Mouse (Mus musculus): ENCODE results near the gene Vwce. TPM values are rescaled to one million over a fixed set of nuclear protein-coding genes. Genes with fewer than 3 reads are reported as not detected.

Gene Vwce
- polyA plus RNA-seq (2014; fragmentation: Illumina TruSeq; extraction: RNeasy Lipid Tissue Mini Kit (QIAGEN cat#74804); ENCODE audit: low read depth, low replicate concordance), result 0.93 TPM

GRCm38 (mm10) chr19:10634106-10634871, at the start of gene Vwce:
Gene Vwce (plus strand): TSS chr19:10634213.

DNA sequence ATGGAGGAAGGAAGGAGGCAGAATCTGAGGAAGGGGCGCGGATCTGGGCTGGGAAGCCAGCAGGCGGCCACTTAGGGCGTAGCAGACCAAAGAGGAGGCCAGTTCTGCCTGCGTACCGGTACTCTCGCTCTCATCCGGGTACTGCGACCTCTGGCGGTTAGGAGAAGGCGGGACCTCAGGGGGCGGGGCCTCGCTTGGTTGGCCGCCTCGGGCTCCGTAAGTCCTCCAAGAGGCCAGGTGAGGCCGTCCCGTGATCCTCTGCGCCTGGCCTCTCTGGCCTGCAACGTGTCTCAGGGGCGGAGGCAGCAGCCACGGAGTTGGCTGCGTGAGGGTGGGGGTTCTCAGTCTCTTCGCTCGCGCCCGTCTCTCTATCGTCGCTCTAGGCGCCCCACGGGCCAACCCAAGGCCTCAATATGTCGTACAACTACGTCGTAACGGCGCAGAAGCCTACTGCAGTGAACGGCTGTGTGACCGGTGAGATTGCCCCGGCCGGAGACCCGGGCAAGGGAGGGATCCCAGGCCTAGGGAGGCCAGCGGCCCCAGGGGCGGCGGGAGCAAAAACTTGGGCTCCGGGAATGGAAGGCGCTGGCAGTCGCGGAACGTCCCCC, 28.6 kb upstream of the Vwce start, which contains the start of the genes Ddb1 and Tkfc:
Gene Ddb1 (plus strand): TSS at position 35 of the 608 bp plus-strand sequence.
Gene Tkfc (minus strand): TSS at position 362 of the 608 bp plus-strand sequence.

DNA sequence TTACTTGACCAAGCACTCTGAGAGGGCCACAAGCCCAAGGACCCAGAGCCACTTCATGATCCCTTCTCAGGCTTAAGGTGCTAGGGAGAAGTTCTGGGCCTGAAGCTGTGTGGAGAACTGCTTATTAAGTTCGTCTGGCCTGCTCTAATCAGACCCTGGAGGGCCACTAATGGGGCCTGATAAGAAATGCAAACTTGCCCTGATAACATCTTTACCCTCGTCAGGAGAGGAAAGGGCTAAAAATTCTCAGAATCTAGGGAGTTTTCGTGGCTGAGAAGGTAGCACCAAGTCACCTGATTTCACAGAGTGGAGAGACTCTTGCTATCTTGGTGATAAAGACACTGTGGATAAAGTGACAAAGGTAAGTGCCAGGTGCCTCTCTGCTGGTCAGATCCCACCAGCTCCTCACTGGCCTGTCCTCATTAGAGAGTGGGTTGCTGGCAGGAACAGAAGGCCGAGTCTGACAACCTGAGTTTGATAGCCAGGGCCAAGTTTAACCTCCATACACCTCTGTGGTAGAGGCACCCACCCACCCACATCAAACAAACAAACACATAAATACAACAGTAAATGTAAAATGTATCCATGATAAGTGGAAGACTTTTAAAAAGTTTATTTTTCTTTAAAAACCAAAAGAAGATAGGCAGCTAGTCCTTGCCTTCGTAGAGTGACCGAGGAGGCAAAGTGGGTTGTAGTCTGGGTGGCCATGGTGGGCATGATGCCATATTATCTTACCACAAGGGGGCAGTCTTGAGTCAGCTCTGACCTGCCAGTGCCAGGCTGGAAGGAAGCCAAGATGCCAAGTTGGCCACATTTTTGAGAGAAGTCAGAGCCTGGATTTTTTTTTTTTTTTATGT, 44.1 kb downstream of the Vwce start, which contains the start of gene Pga5:
Gene Pga5 (minus strand): TSS at position 157 of the 857 bp plus-strand sequence.

DNA sequence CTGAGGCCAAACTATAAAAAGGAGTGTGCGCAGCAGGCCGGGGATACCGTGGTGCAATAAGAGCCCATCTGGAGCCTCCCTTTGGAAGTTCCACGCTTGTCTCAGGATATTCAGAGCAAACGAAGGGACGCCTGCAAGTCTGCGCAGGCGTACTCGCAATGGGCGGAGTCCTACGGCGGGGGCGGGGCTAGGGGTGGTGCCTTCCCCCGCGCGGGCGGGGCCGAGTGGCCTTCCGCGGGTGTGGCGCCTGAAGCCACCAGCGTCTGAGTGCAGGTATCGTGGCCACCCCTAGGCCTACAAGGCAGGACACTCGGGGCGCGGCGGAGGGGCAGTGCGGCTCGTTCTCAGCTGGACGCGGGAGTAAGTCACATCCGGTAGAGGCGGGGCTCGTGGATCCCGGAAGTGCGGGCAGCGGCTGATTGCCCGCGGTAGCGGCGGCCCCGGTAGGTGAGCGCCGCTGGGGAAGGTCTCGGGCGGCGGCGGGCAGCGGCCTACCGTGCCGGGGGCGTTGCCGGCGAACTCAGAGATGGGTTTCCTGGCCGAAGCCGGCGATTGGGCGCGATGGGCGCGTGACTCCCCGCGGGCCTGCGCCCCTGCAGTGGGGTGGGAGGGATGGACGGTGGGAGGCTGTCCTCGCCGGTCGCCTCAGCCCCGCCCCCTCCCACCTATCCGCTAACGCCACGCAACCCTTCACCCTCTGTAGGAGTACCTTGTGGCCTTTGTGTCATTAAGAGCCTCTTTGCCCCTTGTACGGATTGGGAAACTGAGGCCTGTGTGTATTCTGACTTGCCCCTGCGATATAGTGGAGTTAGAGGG, 54.7 kb downstream of the Vwce start, which contains the start of gene Vps37c:
Gene Vps37c (plus strand): TSS at position 199 of the 816 bp plus-strand sequence.

Other genes with a start within 250 kb of the Vwce start
- 0.65 TPM for gene Syt7, start 245.1 kb upstream of the Vwce start, polyA plus RNA-seq (2014; fragmentation: Illumina TruSeq; extraction: RNeasy Lipid Tissue Mini Kit (QIAGEN cat#74804); ENCODE audit: low read depth, low replicate concordance)
- not detected for gene Lrrc10b, start 176.7 kb upstream of the Vwce start, polyA plus RNA-seq (2014; fragmentation: Illumina TruSeq; extraction: RNeasy Lipid Tissue Mini Kit (QIAGEN cat#74804); ENCODE audit: low read depth, low replicate concordance)
- not detected for gene Ppp1r32, start 151.3 kb upstream of the Vwce start, polyA plus RNA-seq (2014; fragmentation: Illumina TruSeq; extraction: RNeasy Lipid Tissue Mini Kit (QIAGEN cat#74804); ENCODE audit: low read depth, low replicate concordance)
- gene Cpsf7, start 108.9 kb upstream of the Vwce start, polyA plus RNA-seq (2014; fragmentation: Illumina TruSeq; extraction: RNeasy Lipid Tissue Mini Kit (QIAGEN cat#74804); ENCODE audit: low read depth, low replicate concordance), result 35.0 TPM
- gene Sdhaf2, start 108.1 kb upstream of the Vwce start, polyA plus RNA-seq (2014; fragmentation: Illumina TruSeq; extraction: RNeasy Lipid Tissue Mini Kit (QIAGEN cat#74804); ENCODE audit: low read depth, low replicate concordance), result 72.4 TPM
- gene Tmem216, start 78.0 kb upstream of the Vwce start, polyA plus RNA-seq (2014; fragmentation: Illumina TruSeq; extraction: RNeasy Lipid Tissue Mini Kit (QIAGEN cat#74804); ENCODE audit: low read depth, low replicate concordance), result 5.5 TPM
- 3.2 TPM for gene Cyb561a3, start 57.0 kb upstream of the Vwce start, polyA plus RNA-seq (2014; fragmentation: Illumina TruSeq; extraction: RNeasy Lipid Tissue Mini Kit (QIAGEN cat#74804); ENCODE audit: low read depth, low replicate concordance)
- gene Tmem138, start 56.9 kb upstream of the Vwce start, polyA plus RNA-seq (2014; fragmentation: Illumina TruSeq; extraction: RNeasy Lipid Tissue Mini Kit (QIAGEN cat#74804); ENCODE audit: low read depth, low replicate concordance), result 5.4 TPM
- 62.9 TPM for gene Ddb1, start 28.9 kb upstream of the Vwce start, polyA plus RNA-seq (2014; fragmentation: Illumina TruSeq; extraction: RNeasy Lipid Tissue Mini Kit (QIAGEN cat#74804); ENCODE audit: low read depth, low replicate concordance)
- gene Tkfc, start 28.6 kb upstream of the Vwce start, polyA plus RNA-seq (2014; fragmentation: Illumina TruSeq; extraction: RNeasy Lipid Tissue Mini Kit (QIAGEN cat#74804); ENCODE audit: low read depth, low replicate concordance), result 21.8 TPM
- not detected for gene Pga5, start 43.9 kb downstream of the Vwce start, polyA plus RNA-seq (2014; fragmentation: Illumina TruSeq; extraction: RNeasy Lipid Tissue Mini Kit (QIAGEN cat#74804); ENCODE audit: low read depth, low replicate concordance)
- 2.6 TPM for gene Vps37c, start 54.5 kb downstream of the Vwce start, polyA plus RNA-seq (2014; fragmentation: Illumina TruSeq; extraction: RNeasy Lipid Tissue Mini Kit (QIAGEN cat#74804); ENCODE audit: low read depth, low replicate concordance)
- not detected for gene Cd5, start 104.8 kb downstream of the Vwce start, polyA plus RNA-seq (2014; fragmentation: Illumina TruSeq; extraction: RNeasy Lipid Tissue Mini Kit (QIAGEN cat#74804); ENCODE audit: low read depth, low replicate concordance)
- not detected for gene Cd6, start 195.8 kb downstream of the Vwce start, polyA plus RNA-seq (2014; fragmentation: Illumina TruSeq; extraction: RNeasy Lipid Tissue Mini Kit (QIAGEN cat#74804); ENCODE audit: low read depth, low replicate concordance)
- 0.49 TPM for gene Slc15a3, start 205.5 kb downstream of the Vwce start, polyA plus RNA-seq (2014; fragmentation: Illumina TruSeq; extraction: RNeasy Lipid Tissue Mini Kit (QIAGEN cat#74804); ENCODE audit: low read depth, low replicate concordance)
- gene Tmem132a, start 235.7 kb downstream of the Vwce start, polyA plus RNA-seq (2014; fragmentation: Illumina TruSeq; extraction: RNeasy Lipid Tissue Mini Kit (QIAGEN cat#74804); ENCODE audit: low read depth, low replicate concordance), result 0.12 TPM
- gene Tmem109, start 247.8 kb downstream of the Vwce start, polyA plus RNA-seq (2014; fragmentation: Illumina TruSeq; extraction: RNeasy Lipid Tissue Mini Kit (QIAGEN cat#74804); ENCODE audit: low read depth, low replicate concordance), result 2.8 TPM